Mouse (Mus musculus) naive thymus-derived CD4-positive, alpha-beta T cell, adult 5 months (primary cell): ENCODE data around the gene Sdhaf3. TPM values are rescaled to one million over a fixed set of nuclear protein-coding genes. Genes with fewer than 3 reads are reported as not detected.

Source experiments
- polyA plus RNA-seq: library from polyadenylated mRNA; unstranded; fragments of 100-300 nt; shearing (Covaris generic); gene quantifications from one replicate; pipeline ENCODE4 v1.2.1, GENCODE M21; 2017

The Sdhaf3 gene
- 1.8 TPM for polyA plus RNA-seq

GRCm38 (mm10) chr6:6955764-6956561 lies at the start of gene Sdhaf3:
TSS of gene Sdhaf3 (plus strand) at chr6:6956004.

Other genes with a start within 250 kb of the Sdhaf3 start
- not detected for gene Dlx6, start 92.7 kb upstream of the Sdhaf3 start, polyA plus RNA-seq
- gene Dlx5, start 73.9 kb upstream of the Sdhaf3 start, polyA plus RNA-seq, result not detected